ENCODE assay signal across 46 mouse cellular contexts in genomic region chr12:31244691-31245090, GRCm38 (mm10). TPM values are rescaled to one million over a fixed set of nuclear protein-coding genes. Genes with fewer than 3 reads are reported as not detected.
"Had no signal": no experiment of that assay in that cellular context is flagged by ENCODE, and none has a peak within 500 bp of the region (broad histone marks: within the 10 kb centered on the region; RNA-seq: fewer than 3 reads in every experiment).

No protein-coding gene starts in this region.

- H3K9ac ChIP-seq: limb, embryonic 12.5 days; limb, embryonic 13.5 days; limb, embryonic 15.5 days; liver, embryonic 12.5 days; liver, embryonic 13.5 days; liver, embryonic 14.5 days; liver, embryonic 15.5 days; liver, postnatal 0 days; lung, embryonic 14.5 days; lung, embryonic 15.5 days; midbrain, embryonic 12.5 days; midbrain, embryonic 13.5 days; midbrain, embryonic 15.5 days had no signal

- H3K4me2 ChIP-seq: limb, embryonic 12.5 days; limb, embryonic 13.5 days; limb, embryonic 15.5 days; liver, embryonic 11.5 days; liver, embryonic 12.5 days; liver, embryonic 13.5 days; liver, embryonic 15.5 days; lung, embryonic 14.5 days; lung, embryonic 15.5 days; midbrain, embryonic 12.5 days; midbrain, embryonic 13.5 days; midbrain, embryonic 15.5 days had no signal

- H3K4me1 ChIP-seq: limb, embryonic 13.5 days; limb, embryonic 15.5 days; liver, embryonic 12.5 days; liver, embryonic 13.5 days; liver, embryonic 15.5 days; megakaryocyte, embryonic 14.5 days; midbrain, embryonic 12.5 days; midbrain, embryonic 13.5 days; midbrain, embryonic 15.5 days had no signal

- H3K36me3 ChIP-seq: limb, embryonic 10.5 days; limb, embryonic 12.5 days; limb, embryonic 13.5 days; limb, embryonic 15.5 days; liver, embryonic 12.5 days; liver, embryonic 13.5 days; liver, embryonic 15.5 days; lung, embryonic 15.5 days; midbrain, embryonic 10.5 days; midbrain, embryonic 12.5 days; midbrain, embryonic 13.5 days; midbrain, embryonic 15.5 days had no signal

- H3K4me3 ChIP-seq: left cerebral cortex, adult 2 months; limb, embryonic 10.5 days; limb, embryonic 12.5 days; limb, embryonic 13.5 days; limb, embryonic 15.5 days; liver, embryonic 12.5 days; liver, embryonic 13.5 days; liver, embryonic 15.5 days; lung, embryonic 15.5 days; megakaryocyte, embryonic 14.5 days; midbrain, embryonic 10.5 days; midbrain, embryonic 12.5 days; midbrain, embryonic 13.5 days; midbrain, embryonic 15.5 days; myocyte had no signal

- ATAC-seq: liver, embryonic 12.5 days; liver, postnatal 0 days; lung, postnatal 0 days; midbrain, embryonic 13.5 days; midbrain, embryonic 15.5 days; midbrain, embryonic 16.5 days had no signal

- H3K9me3 ChIP-seq: limb, embryonic 10.5 days; limb, embryonic 12.5 days; limb, embryonic 13.5 days; limb, embryonic 15.5 days; liver, embryonic 12.5 days; liver, embryonic 13.5 days; liver, embryonic 15.5 days; lung, embryonic 15.5 days; megakaryocyte, embryonic 14.5 days; midbrain, embryonic 10.5 days; midbrain, embryonic 12.5 days; midbrain, embryonic 13.5 days; midbrain, embryonic 15.5 days had no signal

- H3K27me3 ChIP-seq: limb, embryonic 12.5 days; limb, embryonic 13.5 days; limb, embryonic 15.5 days; liver, embryonic 12.5 days; liver, embryonic 13.5 days; liver, embryonic 15.5 days; lung, embryonic 15.5 days; megakaryocyte, embryonic 14.5 days; midbrain, embryonic 12.5 days; midbrain, embryonic 13.5 days; midbrain, embryonic 15.5 days had no signal

- DNase-seq: left cerebral cortex, postnatal 4 days; liver; liver, embryonic 13.5 days; liver, postnatal 0 days; lung, adult 18-20 months; lung, adult 2 months; lung, postnatal 10 days; lung, postnatal 14 days; lung, postnatal 36 days; lung, postnatal 4 days; midbrain, embryonic 14.5 days had no signal

- H3K27ac ChIP-seq: left cerebral cortex, adult 2 months; limb, embryonic 10.5 days; limb, embryonic 12.5 days; limb, embryonic 13.5 days; limb, embryonic 15.5 days; liver, embryonic 12.5 days; liver, embryonic 13.5 days; liver, embryonic 14.5 days; liver, embryonic 15.5 days; lung, embryonic 15.5 days; macrophage; midbrain, embryonic 10.5 days; midbrain, embryonic 12.5 days; midbrain, embryonic 13.5 days; midbrain, embryonic 15.5 days had no signal

RNA-seq across cellular contexts. Expression of gene Gm6993, which starts 4.1 kb away (rescaled TPM):
- total RNA-seq: left cerebral cortex, adult 18-20 months; left cerebral cortex, adult 2 months; left cerebral cortex, adult 8-10 months; left cerebral cortex, postnatal 10 days; left cerebral cortex, postnatal 14 days; left cerebral cortex, postnatal 25 days; left cerebral cortex, postnatal 36 days; left cerebral cortex, postnatal 4 days; liver, adult 2 months; megakaryocyte progenitor cell, adult 5-6 weeks; megakaryocyte, adult 5-6 weeks; megakaryocyte-erythroid progenitor cell, adult 5-6 weeks; monocyte, adult 5-6 weeks had no signal
- polyA plus RNA-seq: limb, embryonic 10.5 days; limb, embryonic 11.5 days; limb, embryonic 12.5 days; limb, embryonic 13.5 days; limb, embryonic 14.5 days; limb, embryonic 15.5 days; liver, adult 2 months; liver, embryonic 11.5 days; liver, embryonic 12.5 days; liver, embryonic 13.5 days; liver, embryonic 14.5 days; liver, embryonic 15.5 days; liver, embryonic 16.5 days; liver, postnatal 0 days; lung, adult 2 months; lung, embryonic 14.5 days; lung, embryonic 15.5 days; lung, embryonic 16.5 days; lung, postnatal 0 days; macrophage; midbrain, embryonic 10.5 days; midbrain, embryonic 12.5 days; midbrain, embryonic 13.5 days; midbrain, embryonic 14.5 days; midbrain, embryonic 15.5 days; midbrain, embryonic 16.5 days; myocyte had no signal

RNA-seq across cellular contexts. Expression of gene Lamb1, which starts 20.3 kb away (rescaled TPM):
- total RNA-seq: megakaryocyte-erythroid progenitor cell, adult 5-6 weeks had no signal
